Mouse (Mus musculus) heart, embryonic 14.5 days (tissue): ENCODE results near the gene Trpm4. TPM values are rescaled to one million over a fixed set of nuclear protein-coding genes. Genes with fewer than 3 reads are reported as not detected.
"Not testable (repeated sequence)": the region's sequence is repeated elsewhere in the genome, so short reads cannot be mapped to it uniquely, and the experiment has no call there.

Source experiments
- ATAC-seq: fragments of 200-750 bp; cut with Nextera tagmentation; 2 replicates; pipeline ENCODE4 v1.8.0; 2017; ENCODE audit warnings: low read depth, moderate TSS enrichment; ENCODE audit not compliant: insufficient number of reproducible peaks, insufficient read depth, low FRiP score
- H3K27ac ChIP-seq, 2 experiments: fragments of 200-500 bp in 1 of 2; fragments of 300-500 bp in 1 of 2; sonication (generic) in 1 of 2; replicated peaks in 1 of 2; 2 replicates each; pipeline ENCODE4 v1.5.1; 2012 to 2014; ENCODE audit warnings: low read depth in 2 of 2, low read length in 2 of 2, control low read depth in 1 of 2, mild to moderate bottlenecking in 1 of 2, mixed read lengths in 1 of 2; ENCODE audit not compliant: control insufficient read depth in 1 of 2, insufficient read depth in 1 of 2
- H3K27me3 ChIP-seq: fragments of 300-500 bp; sonication (generic); 2 replicates; pipeline ENCODE4 v1.6.1; 2014; ENCODE audit warnings: mild to moderate bottlenecking, low read length, control low read depth; ENCODE audit not compliant: control insufficient read depth, insufficient read depth
- H3K36me3 ChIP-seq: fragments of 300-500 bp; sonication (generic); 2 replicates; pipeline ENCODE4 v1.6.1; 2014; ENCODE audit warnings: mild to moderate bottlenecking, control low read depth, low read length, mixed read lengths; ENCODE audit not compliant: control insufficient read depth, insufficient read depth
- H3K4me1 ChIP-seq, 2 experiments: fragments of 200-500 bp in 1 of 2; fragments of 300-500 bp in 1 of 2; sonication (generic) in 1 of 2; 2 replicates each; pipeline ENCODE4 v1.6.1; 2012 to 2014; ENCODE audit warnings: low read length in 2 of 2, control low read depth in 1 of 2, mixed read lengths in 1 of 2; ENCODE audit not compliant: control insufficient read depth in 2 of 2, insufficient read depth in 2 of 2
- H3K4me2 ChIP-seq: fragments of 300-500 bp; sonication (generic); 2 replicates; pipeline ENCODE4 v1.6.1; 2014; ENCODE audit warnings: mild to moderate bottlenecking, low read length
- H3K4me3 ChIP-seq, 2 experiments: fragments of 200-500 bp in 1 of 2; fragments of 300-500 bp in 1 of 2; sonication (generic) in 1 of 2; 2 replicates each; pipeline ENCODE4 v1.5.1; 2012 to 2014; ENCODE audit warnings: low read length in 2 of 2, mild to moderate bottlenecking in 2 of 2, control low read depth in 1 of 2, low read depth in 1 of 2, moderate library complexity in 1 of 2; ENCODE audit not compliant: control insufficient read depth in 1 of 2, insufficient read depth in 1 of 2
- H3K9ac ChIP-seq: fragments of 300-500 bp; sonication (generic); 2 replicates; pipeline ENCODE4 v1.6.1; 2014; ENCODE audit warnings: mild to moderate bottlenecking, low read length
- H3K9me3 ChIP-seq: fragments of 300-500 bp; sonication (generic); 2 replicates; pipeline ENCODE4 v1.6.1; 2016; ENCODE audit warnings: low read length, control low read depth; ENCODE audit not compliant: control insufficient read depth
- WGBS: fragments of 180-500 bp; shearing (Covaris S2); extraction: QIAGEN DNeasy Blood & Tissue Kit; methylation state at CpG from one replicate; pipeline ENCODE4 v1.1.7; 2014; 5-methylcytosine and 5-hydroxymethylcytosine counted together
- polyA plus RNA-seq: library from polyadenylated mRNA; unstranded; fragments of >200 nt; fragmentation: Nextera tagmentation; extraction: Ambion mirVana; gene quantifications from 2 replicates; pipeline ENCODE4 v1.2.1, GENCODE M21; 2014

The Trpm4 gene
- polyA plus RNA-seq, 1 experiment from 2014 or later: 12.4 TPM

GRCm38 (mm10) chr7:45360404-45361125 lies 27.0 kb upstream of the Trpm4 start:
- no peak for ATAC-seq
- peaks cover 68% of the 10 kb centered on the region for H3K27me3 ChIP-seq
- no peak overlapping the region for H3K4me2 ChIP-seq
- no peaks in the 10 kb centered on the region for H3K9me3 ChIP-seq
- peaks cover 2 to 8% of the 10 kb centered on the region in 2 experiments; a peak in 3 of 4 replicates for H3K4me1 ChIP-seq
- H3K9ac ChIP-seq: no peak overlapping the region
- 34% methylated on average over 18 of the region's 18 CpGs for WGBS
- H3K27ac ChIP-seq: no peak overlapping the region
- H3K36me3 ChIP-seq: no peaks in the 10 kb centered on the region
- H3K4me3 ChIP-seq: no peak overlapping the region

GRCm38 (mm10) chr7:45359081-45359480 lies 25.5 kb upstream of the Trpm4 start:
- H3K27ac ChIP-seq, H3K36me3 ChIP-seq, ATAC-seq, H3K9ac ChIP-seq, H3K9me3 ChIP-seq, H3K4me3 ChIP-seq, H3K4me2 ChIP-seq, H3K4me1 ChIP-seq: not testable (repeated sequence)
- 32% methylated on average over 10 of the region's 11 CpGs for WGBS
- H3K27me3 ChIP-seq: peaks cover 58% of the 10 kb centered on the region

- Histone ChIP-seq H3K27ac (no peak overlapping the region), H3K9ac (no peak overlapping the region), H3K4me3 (no peak overlapping the region), H3K27me3 (peaks cover 32% of the 10 kb centered on the region), H3K4me1 (no peaks in the 10 kb centered on the region), H3K36me3 (no peaks in the 10 kb centered on the region), H3K9me3 (no peaks in the 10 kb centered on the region), H3K4me2 (no peak overlapping the region)
- ATAC-seq: no peak
- 29% methylated on average over 13 of the region's 13 CpGs for WGBS
These were observed 22.5 kb upstream of the Trpm4 start for GRCm38 (mm10) chr7:45356087-45356486.

GRCm38 (mm10) chr7:45355318-45356020 lies 21.9 kb upstream of the Trpm4 start:
- no peaks in the 10 kb centered on the region for H3K4me1 ChIP-seq
- H3K4me2 ChIP-seq: no peak overlapping the region
- H3K4me3 ChIP-seq: no peak overlapping the region
- ATAC-seq: no peak
- WGBS: 64% methylated on average over 15 of the region's 15 CpGs
- H3K9ac ChIP-seq: no peak overlapping the region
- no peaks in the 10 kb centered on the region for H3K36me3 ChIP-seq
- peaks cover 25% of the 10 kb centered on the region for H3K27me3 ChIP-seq
- H3K27ac ChIP-seq: no peak overlapping the region
- no peaks in the 10 kb centered on the region for H3K9me3 ChIP-seq

GRCm38 (mm10) chr7:45353041-45353440 lies 19.5 kb upstream of the Trpm4 start:
- WGBS: 20% methylated on average over 5 of the region's 5 CpGs
- Histone ChIP-seq H3K4me1 (no peaks in the 10 kb centered on the region), H3K9me3 (no peaks in the 10 kb centered on the region), H3K27ac (no peak overlapping the region), H3K4me3 (no peak overlapping the region), H3K9ac (no peak overlapping the region), H3K27me3 (peaks cover 13% of the 10 kb centered on the region), H3K4me2 (no peak overlapping the region), H3K36me3 (no peaks in the 10 kb centered on the region)
- ATAC-seq: no peak

GRCm38 (mm10) chr7:45346905-45347304 lies 13.3 kb upstream of the Trpm4 start:
- Histone ChIP-seq H3K9me3 (no peaks in the 10 kb centered on the region), H3K4me3 (no peak overlapping the region), H3K9ac (no peak overlapping the region), H3K27ac (no peak overlapping the region), H3K27me3 (0 out of 2 replicates have a peak, but pooled peaks cover 3% of the 10 kb centered on the region), H3K4me1 (no peaks in the 10 kb centered on the region), H3K36me3 (no peaks in the 10 kb centered on the region), H3K4me2 (no peak overlapping the region)
- 63% methylated on average over 13 of the region's 13 CpGs for WGBS
- no peak for ATAC-seq

GRCm38 (mm10) chr7:45343543-45343942 lies 10.0 kb upstream of the Trpm4 start:
- peaks cover 21 to 24% of the 10 kb centered on the region in 2 experiments for H3K4me1 ChIP-seq
- H3K9me3 ChIP-seq: no peaks in the 10 kb centered on the region
- H3K27me3 ChIP-seq: 0 out of 2 replicates have a peak, but pooled peaks cover 3% of the 10 kb centered on the region
- H3K9ac ChIP-seq: no peak overlapping the region
- H3K4me3 ChIP-seq: no peak overlapping the region
- 23% methylated on average over 13 of the region's 13 CpGs for WGBS
- no peak overlapping the region for H3K27ac ChIP-seq
- no peak for ATAC-seq
- H3K36me3 ChIP-seq: no peaks in the 10 kb centered on the region
- H3K4me2 ChIP-seq: no peak overlapping the region
